Mouse (Mus musculus): ENCODE measurements around the gene Tmem102. TPM values are rescaled to one million over a fixed set of nuclear protein-coding genes. Genes with fewer than 3 reads are reported as not detected.

The Tmem102 gene
- total and polyA plus RNA-seq, 3 experiments = 0.08 TPM; not detected in 2

- H3K27ac ChIP-seq (ENCODE audit: insufficient read depth, low read depth) = no peak overlapping the region
- in situ Hi-C loops (cut with MboI; ENCODE audit: low pct_ligation_motif_present, low pct_unique_long_range_greater_than_20kb, low sequenced_read_pairs) = no loop called here
- H3K9ac ChIP-seq (ENCODE audit: insufficient read depth, low read depth) = peak overlapping the region; percentile 66
- peak overlapping the region; percentile 98 for H3K4me2 ChIP-seq (ENCODE audit: insufficient read depth, low read depth, poor library complexity, severe bottlenecking)
- peak; percentile 47; the same call in 1 of the 2 replicates for TF ChIP-seq CHD2 (IDR thresholded peaks at IDR 0.05; ENCODE audit: low read length)
- no peak; the same call in 1 of the 2 replicates for TF ChIP-seq HCFC1 (IDR thresholded peaks at IDR 0.05; ENCODE audit: low read depth, low read length)
- TF ChIP-seq POLR2AphosphoS2 (IDR thresholded peaks at IDR 0.05; ENCODE audit: low read depth, low read length) = no peak
- TF ChIP-seq POLR2A (IDR thresholded peaks at IDR 0.05; ENCODE audit: low read depth, low read length) = no peak
- TF ChIP-seq MAX (IDR thresholded peaks at IDR 0.05; ENCODE audit: low read length) = no peak
- H3K4me1 ChIP-seq (ENCODE audit: control insufficient read depth in 1 of 2, insufficient read depth in 2 of 2) = peaks cover 10 to 18% of the 10 kb centered on the region in 2 experiments
- DNase-seq (ENCODE audit: extremely low read depth) = no peak
- peaks cover 3 to 9% of the 10 kb centered on the region in 2 experiments for H3K36me3 ChIP-seq (replicated peaks in 1 of 2; ENCODE audit: control insufficient read depth in 1 of 2, insufficient read depth in 1 of 2, low read length in 1 of 2)
- no peaks in the 10 kb centered on the region for H3K9me3 ChIP-seq (replicated peaks; ENCODE audit: low read length)
- H3K27me3 ChIP-seq (replicated peaks) = peaks cover 38% of the 10 kb centered on the region
- H3K79me2 ChIP-seq (replicated peaks; ENCODE audit: control insufficient read depth, extremely low read depth, insufficient read depth, poor library complexity, severe bottlenecking) = no peaks in the 10 kb centered on the region
- peak overlapping the region; percentile 59 to 100 (median 62) for H3K4me3 ChIP-seq (replicated peaks in 1 of 3; ENCODE audit: low read depth in 2 of 3, low read length in 2 of 3, poor library complexity in 1 of 3)
- dilution Hi-C loops (cut with MboI; ENCODE audit: extremely low pct_ligation_motif_present, extremely low pct_unique_long_range_greater_than_20kb, low sequenced_read_pairs) = no loop called here
Observed at GRCm38 (mm10) chr11:69836703-69837576, 31.5 kb upstream of the Tmem102 start.

GRCm38 (mm10) chr11:69835966-69836335 is 30.5 kb upstream of the Tmem102 start:
- Histone ChIP-seq H3K4me3 (replicated peaks in 1 of 3; ENCODE audit: low read depth in 2 of 3, low read length in 2 of 3, poor library complexity in 1 of 3) (no peak overlapping the region), H3K27ac (ENCODE audit: insufficient read depth, low read depth) (no peak overlapping the region), H3K9ac (ENCODE audit: insufficient read depth, low read depth) (no peak overlapping the region), H3K4me2 (ENCODE audit: insufficient read depth, low read depth, poor library complexity, severe bottlenecking) (no peak overlapping the region), H3K27me3 (replicated peaks) (peaks cover 45% of the 10 kb centered on the region), H3K36me3 (replicated peaks in 1 of 2; ENCODE audit: control insufficient read depth in 1 of 2, insufficient read depth in 1 of 2, low read length in 1 of 2) (peaks cover 3 to 9% of the 10 kb centered on the region in 2 experiments), H3K4me1 (ENCODE audit: control insufficient read depth in 1 of 2, insufficient read depth in 2 of 2) (peaks cover 10 to 18% of the 10 kb centered on the region in 2 experiments), H3K79me2 (replicated peaks; ENCODE audit: control insufficient read depth, extremely low read depth, insufficient read depth, poor library complexity, severe bottlenecking) (no peaks in the 10 kb centered on the region), H3K9me3 (replicated peaks; ENCODE audit: low read length) (no peaks in the 10 kb centered on the region)
- no peak for TF ChIP-seq RAD21 (IDR thresholded peaks at IDR 0.05; ENCODE audit: low read depth, low read length)
- TF ChIP-seq MAFK (IDR thresholded peaks at IDR 0.05; ENCODE audit: insufficient replicate concordance, low read length) = no peak
- no peak for TF ChIP-seq POLR2AphosphoS2 (IDR thresholded peaks at IDR 0.05; ENCODE audit: low read depth, low read length)
- TF ChIP-seq CTCF (conservative IDR thresholded peaks at IDR 0.05 in 1 of 2, IDR thresholded peaks at IDR 0.05 in 1 of 2; ENCODE audit: low read depth in 2 of 2, low read length in 2 of 2) = no peak
- no peak for TF ChIP-seq MEF2A (IDR thresholded peaks at IDR 0.05; ENCODE audit: borderline replicate concordance, low read depth, low read length)
- no peak for TF ChIP-seq CHD1 (IDR thresholded peaks at IDR 0.05; ENCODE audit: low read depth, low read length)
- no peak for TF ChIP-seq ZKSCAN1 (IDR thresholded peaks at IDR 0.05; ENCODE audit: borderline replicate concordance, low read depth, low read length)
- no peak for TF ChIP-seq USF1 (IDR thresholded peaks at IDR 0.05; ENCODE audit: low read depth, low read length)
- TF ChIP-seq TBP (conservative IDR thresholded peaks at IDR 0.05; ENCODE audit: low read depth, low read length) = no peak
- no peak for TF ChIP-seq NELFE (IDR thresholded peaks at IDR 0.05; ENCODE audit: low read depth, low read length)
- no peak for TF ChIP-seq JUN (IDR thresholded peaks at IDR 0.05; ENCODE audit: insufficient read depth, low read depth, low read length)
- no peak for TF ChIP-seq UBTF (IDR thresholded peaks at IDR 0.05; ENCODE audit: low read depth, low read length)
- no peak for TF ChIP-seq ELF1 (IDR thresholded peaks at IDR 0.05; ENCODE audit: low read depth, low read length)
- no peak for TF ChIP-seq TCF12 (IDR thresholded peaks at IDR 0.05; ENCODE audit: low read depth, low read length)
- TF ChIP-seq MXI1 (IDR thresholded peaks at IDR 0.05; ENCODE audit: low read depth, low read length) = no peak
- no peak for TF ChIP-seq SIN3A (IDR thresholded peaks at IDR 0.05; ENCODE audit: low read length)
- TF ChIP-seq MAZ (IDR thresholded peaks at IDR 0.05; ENCODE audit: low read depth, low read length) = no peak
- DNase-seq (ENCODE audit: extremely low read depth) = no peak
- dilution Hi-C loops (cut with MboI; ENCODE audit: extremely low pct_ligation_motif_present, extremely low pct_unique_long_range_greater_than_20kb, low sequenced_read_pairs) = no loop called here
- in situ Hi-C loops (cut with MboI; ENCODE audit: low pct_ligation_motif_present, low pct_unique_long_range_greater_than_20kb, low sequenced_read_pairs) = no loop called here
